Mouse (Mus musculus): ENCODE data around the gene Arhgap10.

The Arhgap10 gene

DNA sequence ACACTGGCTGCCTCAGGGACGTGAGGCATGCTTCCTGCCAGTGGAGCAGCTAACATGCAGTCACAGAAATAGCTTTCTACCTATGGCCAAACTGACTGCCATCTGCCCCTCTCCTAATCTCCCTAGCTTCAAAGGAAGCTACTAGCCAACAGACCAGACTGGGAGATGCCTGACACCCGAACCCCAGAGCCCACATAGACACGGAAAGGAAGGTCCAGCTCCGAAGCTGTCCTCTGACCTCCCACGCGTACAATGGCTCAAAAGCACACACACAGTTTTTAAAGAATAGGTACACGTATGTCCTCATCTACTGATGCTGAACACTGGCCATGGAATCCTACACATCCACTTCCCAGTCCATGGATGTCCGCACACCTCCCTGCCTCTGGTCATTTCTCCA lies 2.0 kb downstream of the Arhgap10 start:
- no peak for DNase-seq

DNA sequence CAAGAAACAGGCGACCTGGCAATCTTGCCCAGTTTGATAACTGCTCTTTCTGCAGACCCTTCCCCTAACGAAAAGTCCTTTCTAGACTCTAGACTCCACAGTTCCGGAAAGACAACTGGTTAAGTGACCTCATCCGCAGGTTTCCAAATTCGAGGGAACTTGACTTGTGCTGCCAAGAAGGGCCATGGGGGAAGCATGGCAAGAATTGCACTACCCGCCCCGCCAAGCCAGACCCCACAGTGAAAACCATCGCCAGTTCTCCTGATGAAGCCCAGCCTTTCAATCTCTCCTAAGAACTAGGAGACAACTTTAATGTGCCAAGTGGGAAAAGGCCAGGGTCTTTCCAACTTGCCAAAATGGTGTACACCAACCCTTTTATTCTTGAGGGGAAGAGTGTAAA lies 2.6 kb downstream of the Arhgap10 start:
- no peak for DNase-seq

DNA sequence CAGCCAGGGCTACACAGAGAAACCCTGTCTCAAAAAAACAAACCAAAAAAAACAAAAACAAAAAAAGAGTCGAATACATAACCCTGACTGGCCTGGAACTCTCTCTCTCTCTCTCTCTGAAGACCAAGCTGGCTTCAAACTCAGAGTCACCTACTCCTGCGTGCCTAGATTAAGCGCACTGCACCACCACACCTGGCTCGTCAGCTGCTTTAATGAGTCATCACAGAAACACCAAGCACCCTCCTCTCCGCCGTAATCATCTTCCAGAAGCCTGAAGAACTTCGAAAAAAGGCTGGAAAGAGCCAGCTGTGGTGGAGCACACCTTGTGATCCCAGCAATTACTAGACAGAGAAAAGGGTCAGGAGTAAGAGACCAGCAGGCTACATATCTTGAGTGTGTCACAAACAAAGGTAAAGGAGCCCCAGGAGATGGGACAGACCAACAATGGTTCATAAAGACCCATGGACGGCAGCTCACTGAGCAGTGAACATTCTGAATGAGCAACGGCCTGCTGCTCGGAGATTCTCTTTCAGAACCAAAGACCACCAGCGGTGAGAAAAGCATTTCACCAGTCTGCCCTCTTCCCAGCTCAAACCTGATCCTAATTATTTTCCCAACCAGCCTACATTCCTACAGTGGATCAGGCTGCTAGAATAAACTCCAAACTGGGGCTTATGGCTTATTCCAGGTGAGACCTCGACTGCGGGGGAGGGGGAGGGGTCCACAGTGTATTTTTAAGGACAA lies 5.8 kb downstream of the Arhgap10 start:
- no peak for DNase-seq

DNA sequence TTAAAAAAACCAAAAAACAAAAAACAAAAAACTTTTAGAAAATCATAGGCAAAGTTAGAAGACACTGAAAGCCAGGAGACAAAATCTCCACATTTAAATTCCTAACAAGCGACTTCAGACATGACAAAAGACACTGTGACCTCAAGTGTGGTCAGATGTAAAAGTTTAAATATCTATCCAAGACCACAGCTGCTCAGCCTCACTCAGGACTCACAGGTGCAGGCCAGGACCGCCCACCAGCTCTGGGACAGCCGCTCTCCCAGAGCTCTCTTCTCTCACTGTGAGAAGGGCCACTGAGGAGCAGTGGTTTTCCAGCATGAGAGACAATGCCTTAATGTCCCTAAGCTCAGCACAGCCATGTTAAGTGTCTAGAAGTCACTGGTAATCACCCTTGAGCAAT lies 7.3 kb downstream of the Arhgap10 start:
- DNase-seq = no peak

DNA sequence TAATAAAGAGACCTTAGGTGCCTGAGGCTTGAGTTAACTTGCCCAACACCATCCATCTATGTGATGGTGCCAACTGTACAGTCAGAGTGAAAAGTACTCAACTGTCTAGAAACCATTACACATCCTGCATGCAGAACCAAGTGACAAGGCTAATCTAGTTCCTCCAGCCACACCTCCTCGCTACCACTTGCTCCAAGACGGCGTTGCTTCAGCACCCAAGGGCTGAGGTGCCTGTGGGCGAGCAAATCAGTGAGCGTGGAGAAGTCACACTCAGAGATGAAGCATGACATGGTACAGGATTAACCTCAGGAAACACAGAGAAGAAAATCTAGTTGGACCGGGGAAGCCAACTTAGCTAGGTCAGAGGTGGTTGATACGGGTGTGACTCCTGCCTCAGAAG lies 8.7 kb downstream of the Arhgap10 start:
- no peak for DNase-seq

DNA sequence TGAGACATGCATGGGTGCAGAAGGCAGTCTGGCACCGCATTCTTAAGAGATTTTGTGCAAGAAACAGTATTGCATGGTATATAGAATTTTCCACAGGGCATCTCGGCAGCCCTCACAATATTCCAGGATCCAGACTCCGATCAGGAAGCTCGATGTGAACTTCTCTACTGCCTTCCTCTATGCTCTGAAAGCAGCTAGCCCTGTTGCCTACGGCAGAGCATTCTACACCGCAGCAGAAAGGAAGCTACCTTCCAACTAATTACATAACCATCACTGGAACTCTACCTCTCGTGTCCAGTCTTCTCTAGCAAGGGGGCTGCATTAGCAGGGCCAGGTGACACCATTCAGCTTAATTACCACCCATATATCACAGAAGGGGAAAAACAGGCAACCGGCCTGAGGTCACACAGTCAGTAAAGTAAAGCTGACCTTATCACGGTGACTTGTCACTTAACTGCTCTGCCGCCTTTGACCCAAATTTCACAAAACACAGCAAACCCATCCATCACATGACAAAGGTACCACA lies 10.2 kb downstream of the Arhgap10 start:
- no peak for DNase-seq

DNA sequence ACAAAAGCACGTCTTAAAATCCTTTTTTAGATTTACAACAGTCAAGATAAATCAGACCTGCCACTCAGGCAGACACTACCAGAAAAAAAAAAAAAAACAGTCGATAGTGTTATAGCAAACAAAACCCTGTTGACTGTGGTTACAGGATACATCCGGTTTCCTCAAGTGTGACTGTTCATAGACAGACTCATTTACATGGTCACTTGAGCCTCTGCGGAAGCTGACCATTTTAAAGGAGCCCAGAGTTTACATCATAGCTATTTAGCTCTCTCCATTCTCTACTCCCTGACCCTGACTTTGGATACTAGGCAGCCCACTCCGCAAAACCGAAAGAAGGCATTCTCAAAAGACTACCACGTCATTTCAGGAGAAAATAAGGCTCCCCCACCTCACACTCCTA lies 11.2 kb downstream of the Arhgap10 start:
- no peak for DNase-seq

DNA sequence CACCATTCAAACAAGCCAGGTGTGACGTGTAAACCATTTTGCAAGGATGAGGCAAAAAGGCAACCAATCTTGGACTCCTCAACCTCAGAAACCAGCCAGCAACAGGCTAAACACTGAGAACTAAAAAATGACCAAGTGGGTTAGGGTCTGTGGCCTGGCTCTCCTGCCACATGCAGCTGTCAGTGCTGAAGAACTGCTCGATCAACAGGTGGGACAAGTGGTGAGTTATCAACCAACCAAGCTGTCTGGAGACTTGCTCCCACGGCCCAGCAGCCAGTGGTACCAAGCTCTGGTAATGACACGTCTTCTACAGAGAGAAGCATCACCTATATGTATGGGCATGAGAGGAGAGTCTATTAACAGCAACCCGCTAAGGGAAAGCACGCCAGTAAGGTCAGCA lies 15.2 kb downstream of the Arhgap10 start:
- no peak for DNase-seq

DNA sequence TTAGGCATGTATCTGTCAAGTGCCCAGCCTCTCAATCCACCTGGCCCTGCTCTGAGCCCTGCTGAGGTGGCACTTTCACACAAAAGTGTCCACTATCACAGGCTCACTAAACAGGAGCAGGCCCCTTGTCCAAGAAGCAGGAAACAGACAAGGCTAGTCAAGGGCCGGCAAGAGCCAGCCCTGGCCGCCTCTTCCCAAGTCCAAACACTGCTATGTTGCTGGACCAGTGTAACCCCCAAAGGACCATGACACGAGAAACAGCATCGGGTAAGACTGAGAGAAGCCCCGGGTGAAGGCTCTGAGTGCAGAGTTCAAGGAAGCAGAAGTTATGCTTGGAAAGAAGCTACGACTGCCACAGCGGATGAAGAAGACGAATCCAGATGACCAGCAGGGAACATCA lies 16.6 kb downstream of the Arhgap10 start:
- no peak for DNase-seq

DNA sequence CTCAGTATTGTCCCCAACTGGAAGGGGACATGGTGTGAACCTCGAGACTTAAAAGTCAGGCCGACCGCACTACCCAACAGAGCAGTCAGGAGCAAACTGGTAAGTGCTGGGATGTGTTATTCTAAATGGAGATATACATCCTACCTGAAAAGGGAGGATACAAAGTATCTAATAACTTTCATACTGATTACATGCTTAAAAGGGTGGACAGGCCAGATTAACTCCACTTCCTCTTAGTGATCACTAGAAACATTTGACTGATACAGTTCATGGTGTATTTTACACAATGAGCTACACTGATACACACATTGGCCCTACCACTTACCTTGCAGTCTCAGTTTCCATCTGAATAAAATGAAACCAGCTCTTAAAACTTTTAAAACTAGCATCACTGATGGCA lies 17.5 kb downstream of the Arhgap10 start:
- no peak for DNase-seq

DNA sequence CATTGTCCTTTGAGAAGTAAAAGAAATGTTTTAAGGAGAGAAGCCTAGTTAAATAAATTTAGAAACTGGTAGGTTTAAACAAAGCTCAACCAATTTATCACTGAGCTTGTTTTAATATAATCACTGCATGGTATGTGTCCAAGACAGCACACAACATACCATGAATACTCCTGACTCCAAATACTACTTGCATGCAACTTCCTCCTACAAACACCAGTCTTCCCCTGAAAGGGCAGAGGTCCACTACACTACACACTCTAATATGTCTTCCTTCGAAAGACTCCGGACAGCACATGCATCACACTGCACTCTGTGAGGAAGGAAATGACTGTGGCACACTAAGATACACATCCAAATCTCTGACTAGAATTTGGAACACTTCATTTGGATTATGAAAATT lies 20.3 kb downstream of the Arhgap10 start:
- no peak for DNase-seq

DNA sequence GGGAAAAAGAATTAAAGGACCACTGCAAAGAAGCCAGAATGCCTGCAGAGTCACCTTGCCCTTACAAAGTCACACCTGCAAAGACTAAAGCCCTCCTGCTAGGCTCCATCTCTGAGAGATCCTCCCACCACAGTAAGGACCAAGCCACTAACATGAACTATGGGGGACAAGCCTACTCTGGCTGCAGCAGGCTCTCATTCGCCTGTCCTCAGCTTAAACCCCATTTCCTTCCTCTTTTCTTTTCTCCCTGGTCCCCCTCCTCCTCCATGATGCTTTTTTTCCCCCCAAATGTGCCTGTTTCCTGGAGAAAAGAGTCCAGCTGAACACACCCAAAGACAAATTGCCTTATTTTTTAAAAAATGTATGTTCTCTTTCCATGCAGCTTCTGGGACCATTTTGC lies 21.5 kb downstream of the Arhgap10 start:
- no peak for DNase-seq

DNA sequence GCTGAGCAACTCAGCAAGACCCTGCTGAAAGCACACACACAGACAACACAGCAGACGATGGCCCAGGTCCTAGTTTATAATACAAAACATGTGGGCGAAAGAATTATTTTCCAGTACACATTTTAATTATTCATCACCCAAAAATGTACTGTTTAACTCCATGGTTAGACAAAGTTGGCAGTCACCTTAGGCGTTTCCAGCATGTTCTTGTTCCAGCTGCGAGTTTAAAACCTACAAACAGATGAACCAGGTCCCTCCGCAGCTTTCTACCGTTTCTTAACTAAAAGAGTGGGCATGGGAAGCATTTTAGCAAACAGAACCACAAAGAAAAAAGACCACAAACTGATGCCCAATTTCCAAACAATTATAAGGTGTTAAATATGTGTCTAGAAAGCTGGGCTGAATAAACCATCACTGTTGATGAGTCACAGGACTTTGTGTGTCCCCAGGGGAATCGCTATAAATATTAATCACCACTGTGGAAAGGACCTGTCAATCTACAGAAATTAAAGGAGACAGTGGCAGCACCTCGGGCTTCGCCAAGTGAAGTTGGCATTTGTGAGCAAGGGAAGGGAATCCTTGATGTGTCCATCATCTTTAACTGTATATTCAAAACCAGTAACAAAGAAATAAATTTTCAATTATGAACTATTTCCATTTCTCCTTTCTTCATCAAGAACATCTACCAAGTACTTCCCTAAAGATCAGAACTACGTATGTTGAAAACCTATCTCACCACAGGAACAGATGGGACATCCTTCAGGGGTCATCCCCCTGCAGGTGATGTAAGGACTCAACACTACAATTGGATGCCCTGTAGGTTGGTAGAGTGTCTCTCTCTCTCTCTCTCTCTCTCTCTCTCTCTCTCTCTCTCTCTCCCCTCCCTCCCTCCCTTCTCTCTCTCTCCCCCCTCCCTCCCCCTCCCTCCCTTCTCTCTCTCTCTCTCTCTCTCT lies 23.1 kb downstream of the Arhgap10 start:
- no peak for DNase-seq

DNA sequence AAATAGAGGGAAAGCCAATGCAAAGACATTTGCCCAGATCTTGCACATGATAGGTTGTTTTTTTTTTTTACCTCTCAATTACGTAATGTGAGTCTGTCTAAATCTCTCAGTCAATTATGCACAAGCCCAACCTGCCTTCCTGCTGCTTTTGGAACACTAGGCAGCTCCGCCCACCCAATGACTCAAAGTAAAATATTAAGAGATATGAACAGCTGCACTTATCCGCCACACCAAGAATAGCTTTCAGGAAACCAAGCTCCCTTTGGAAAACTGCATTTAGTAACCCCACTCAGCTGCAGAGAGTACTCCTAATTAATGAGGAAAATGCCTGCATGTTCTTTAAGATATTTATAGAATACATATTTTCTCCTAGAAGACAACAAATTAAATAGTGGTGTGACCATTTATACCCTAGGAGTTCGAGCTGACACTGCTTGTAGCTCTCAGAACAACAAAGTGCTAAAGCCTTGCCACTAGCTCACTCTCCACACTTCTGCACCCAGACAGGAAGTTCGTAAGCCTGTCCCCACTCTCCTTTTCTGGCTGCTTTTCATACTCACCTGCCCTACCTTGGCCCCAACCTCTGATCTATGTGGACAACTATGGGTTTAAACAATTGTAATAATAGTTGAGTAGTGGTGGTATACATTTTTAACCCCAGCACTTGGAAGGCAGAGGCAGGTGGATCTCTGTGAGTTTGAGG lies 25.2 kb downstream of the Arhgap10 start:
- peak; percentile 81 for DNase-seq

DNA sequence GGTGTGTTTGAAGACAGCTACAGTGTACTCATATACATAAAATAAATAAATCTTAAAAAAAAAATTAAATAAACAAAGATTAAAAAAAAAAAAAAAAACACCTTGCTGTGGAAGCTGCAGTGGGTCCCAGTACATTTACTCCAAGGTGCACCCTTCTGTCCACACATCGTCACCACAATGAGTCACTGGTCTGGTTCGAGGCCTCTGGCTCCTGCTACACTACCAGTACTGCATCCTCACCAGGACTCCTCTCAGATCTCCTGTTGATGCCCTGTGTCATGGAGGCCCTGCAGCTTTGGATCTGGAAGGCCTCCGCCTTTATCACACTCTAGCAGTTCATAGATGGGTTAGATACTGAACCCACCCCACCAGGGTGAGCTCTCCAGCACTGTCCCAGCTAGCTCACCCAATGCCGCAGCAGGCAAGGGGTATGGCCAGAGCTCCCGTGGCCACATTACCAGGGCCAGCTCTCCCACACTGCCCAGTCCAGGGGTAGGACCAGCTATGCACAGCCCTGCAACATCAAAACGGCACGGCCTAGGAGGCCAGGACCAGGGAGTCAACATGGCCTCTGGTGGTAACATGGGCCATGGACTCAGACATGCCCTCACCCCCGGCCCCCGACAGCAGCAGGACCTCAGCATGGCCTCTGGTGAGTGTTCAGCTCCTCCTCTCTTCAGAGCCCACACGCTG lies 26.4 kb downstream of the Arhgap10 start:
- no peak for DNase-seq

DNA sequence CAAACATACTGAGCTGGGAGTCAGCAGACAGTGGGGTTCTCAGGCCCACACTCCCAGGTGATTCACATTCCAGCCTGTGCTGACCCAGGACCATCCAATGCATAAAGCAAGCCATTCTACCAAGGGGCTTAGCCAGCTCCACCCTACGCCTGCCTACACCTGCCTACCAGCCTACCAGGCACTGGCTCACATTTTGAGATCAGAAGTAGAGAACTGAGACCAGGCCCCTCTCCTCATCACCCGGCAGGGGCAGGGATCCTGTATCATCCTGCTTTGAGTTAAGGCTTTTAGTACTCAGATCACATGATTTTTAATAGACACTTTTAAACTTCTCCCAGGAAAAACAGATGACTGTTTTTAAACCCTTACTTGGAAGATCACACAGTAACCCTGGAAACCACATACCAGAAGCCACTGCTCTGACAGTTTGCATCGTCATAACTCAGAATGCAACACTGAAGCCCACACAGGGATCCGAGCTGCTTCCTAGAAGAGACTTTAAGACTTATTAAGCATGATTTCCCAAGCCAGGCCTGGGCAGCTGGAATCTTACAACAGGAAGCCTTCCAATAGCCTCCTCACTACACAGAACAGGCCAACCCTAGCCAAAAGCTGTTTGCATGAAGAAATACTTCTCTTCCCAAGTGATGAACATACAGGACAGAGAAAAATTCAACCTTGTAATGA lies 27.5 kb downstream of the Arhgap10 start:
- peak; percentile 47 for DNase-seq

DNA sequence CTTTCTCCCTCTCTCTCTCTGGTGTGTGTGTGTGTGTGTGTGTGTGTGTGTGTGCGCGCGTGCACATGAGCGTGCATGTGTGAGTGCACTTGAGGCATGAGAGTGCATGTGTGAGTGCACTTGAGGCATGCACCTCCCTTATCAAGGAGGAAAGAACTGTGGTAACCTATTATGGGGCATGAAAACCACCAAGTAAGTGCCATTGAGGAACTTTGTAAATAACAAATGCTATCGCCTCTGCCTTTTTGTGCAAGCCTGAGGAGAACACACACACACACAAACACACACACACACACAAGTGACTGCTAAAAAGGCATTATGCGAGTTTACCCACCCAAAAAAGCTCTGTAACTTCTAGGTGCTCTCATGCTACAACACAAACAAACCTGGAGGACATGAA lies 28.5 kb downstream of the Arhgap10 start:
- DNase-seq = no peak

DNA sequence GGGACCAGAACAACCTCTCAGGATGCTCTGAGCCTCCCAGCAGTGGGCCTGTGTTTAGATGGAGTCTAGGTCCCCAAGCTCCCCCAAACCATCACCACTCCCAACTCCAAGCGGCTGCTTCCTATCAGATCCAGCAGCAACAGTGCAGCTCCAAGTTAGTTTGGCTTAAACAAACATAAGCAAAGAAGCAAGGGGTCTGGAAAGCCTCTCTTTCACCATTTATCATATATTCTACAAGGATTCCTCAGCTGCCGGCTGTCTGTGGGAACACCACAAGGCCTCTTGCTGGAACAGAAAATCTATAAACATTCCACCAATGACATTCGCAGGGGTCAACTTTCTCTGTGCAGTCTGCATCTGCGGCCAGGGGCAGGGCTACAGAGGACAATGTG lies 29.5 kb downstream of the Arhgap10 start:
- no peak for DNase-seq

DNA sequence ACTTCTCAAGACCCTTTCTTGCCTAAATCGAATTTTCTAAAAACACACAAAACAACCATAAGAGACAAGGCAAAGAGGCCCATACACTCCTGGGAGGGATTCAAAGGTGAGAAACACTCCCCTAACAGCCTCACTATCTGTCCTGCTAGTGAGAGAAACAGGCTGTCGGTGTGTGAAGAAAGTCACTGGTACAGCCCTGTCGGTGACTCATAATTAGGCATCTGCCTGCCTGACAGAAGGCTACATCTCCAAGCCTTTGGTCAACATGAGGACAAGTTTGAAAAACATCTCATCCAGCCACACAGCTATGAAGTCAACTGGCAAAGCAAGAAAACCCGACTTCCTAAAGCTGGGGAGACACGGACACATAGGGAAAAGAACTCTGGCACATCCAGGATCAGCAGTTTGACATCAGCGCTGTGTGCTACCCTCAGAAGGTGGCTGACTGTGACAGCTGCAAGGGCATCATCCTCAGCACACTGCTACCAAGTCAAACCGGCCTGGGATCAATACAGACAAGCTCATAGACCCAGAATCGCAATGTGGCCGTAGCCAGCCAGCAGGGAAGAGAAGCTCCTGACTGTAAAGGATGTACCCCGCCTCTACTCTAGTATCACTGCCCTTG lies 30.1 kb downstream of the Arhgap10 start:
- DNase-seq = no peak

DNA sequence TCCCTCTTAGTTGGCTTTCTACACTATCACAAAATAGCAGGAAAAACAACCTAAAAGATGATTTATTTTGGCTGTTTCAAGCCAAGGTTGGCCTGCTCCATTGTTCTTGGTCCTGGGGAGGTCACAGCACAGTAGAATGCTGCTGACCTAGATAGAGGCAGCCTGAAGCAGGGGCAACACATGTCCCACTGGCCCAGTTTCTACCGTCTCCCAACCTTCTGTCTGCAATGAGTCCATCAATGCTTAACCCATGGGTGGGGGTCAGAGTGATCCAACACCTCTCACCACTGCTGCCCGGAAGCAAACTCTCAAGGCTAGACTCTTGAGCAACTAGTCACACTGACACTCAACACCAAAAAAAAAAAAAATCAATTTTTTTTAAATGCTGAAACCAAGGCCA lies 31.0 kb downstream of the Arhgap10 start:
- DNase-seq = no peak

DNA sequence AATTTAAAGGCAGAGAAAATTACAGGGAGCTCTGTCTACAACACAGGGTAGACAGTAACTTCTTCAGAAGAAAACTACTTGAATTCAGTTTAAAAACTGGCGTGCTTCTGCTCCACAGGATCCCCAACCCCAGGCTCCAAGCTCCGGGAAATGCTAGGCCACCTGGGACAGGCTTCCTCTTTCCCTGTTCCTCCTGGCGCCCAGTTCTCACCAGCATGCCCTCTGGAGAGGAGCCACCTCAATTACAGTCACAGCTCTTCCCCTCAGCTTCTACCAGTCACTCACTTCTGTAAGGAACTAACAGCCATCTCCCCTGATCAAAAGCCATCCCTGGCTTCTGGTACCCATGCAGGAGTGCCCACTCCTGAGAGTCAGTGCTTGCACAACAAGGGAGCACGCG lies 32.9 kb downstream of the Arhgap10 start:
- no peak for DNase-seq

DNA sequence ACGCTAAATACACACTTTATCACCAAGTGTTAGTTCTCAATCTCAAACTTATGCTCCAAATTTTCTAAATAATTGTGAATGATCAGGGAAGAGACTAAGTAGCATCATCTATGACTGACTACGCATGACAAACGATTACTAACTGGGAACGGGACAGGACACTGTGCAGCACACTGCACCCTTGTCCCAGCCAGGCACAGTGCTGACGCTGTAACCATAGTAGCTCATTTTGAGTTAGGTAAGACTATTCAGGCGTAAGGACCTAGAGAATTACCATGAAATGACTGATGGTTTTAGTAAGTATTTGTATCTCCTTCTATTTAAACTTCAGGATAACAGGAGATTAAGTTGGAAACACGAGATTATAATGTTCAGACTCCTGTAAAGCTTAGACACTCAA lies 33.5 kb downstream of the Arhgap10 start:
- DNase-seq = no peak
